Mouse (Mus musculus): ENCODE measurements at regions not wholly inside any gene's neighbourhood (a gene's known extent, or its start where the extent isn't known, plus 50 kb on each side); places are given as distances from the start of the nearest gene placed in this dataset.

- CTCF ChIA-PET = no interaction called here
Observed at GRCm38 (mm10) chr5:128550736-128551135, 49.9 kb upstream of the Fzd10 start.

GRCm38 (mm10) chr5:128549811-128550210 is 50.8 kb upstream of the Fzd10 start:
- CTCF ChIA-PET = no interaction called here

GRCm38 (mm10) chr5:128542049-128542448 is 58.6 kb upstream of the Fzd10 start:
- CTCF ChIA-PET = no interaction called here

GRCm38 (mm10) chr5:128538646-128539045 is 62.0 kb upstream of the Fzd10 start:
- CTCF ChIA-PET = no interaction called here

- CTCF ChIA-PET = no interaction called here
Observed at GRCm38 (mm10) chr5:128537218-128537617, 63.4 kb upstream of the Fzd10 start.

GRCm38 (mm10) chr5:128536393-128536792 is 64.3 kb upstream of the Fzd10 start:
- CTCF ChIA-PET = no interaction called here

GRCm38 (mm10) chr5:128527241-128527640 is 73.4 kb upstream of the Fzd10 start:
- CTCF ChIA-PET = no interaction called here

GRCm38 (mm10) chr5:128526432-128526831 is 74.2 kb upstream of the Fzd10 start:
- CTCF ChIA-PET = no interaction called here

GRCm38 (mm10) chr5:128524377-128525280 is 76.0 kb upstream of the Fzd10 start:
- CTCF ChIA-PET = no interaction called here

GRCm38 (mm10) chr5:128522667-128523066 is 78.0 kb upstream of the Fzd10 start:
- CTCF ChIA-PET = no interaction called here

GRCm38 (mm10) chr5:128517336-128517735 is 83.3 kb upstream of the Fzd10 start:
- CTCF ChIA-PET = no interaction called here

- CTCF ChIA-PET = no interaction called here
Observed at GRCm38 (mm10) chr5:128515343-128515742, 82.5 kb upstream of the Tmem132d start.

- CTCF ChIA-PET = no interaction called here
Observed at GRCm38 (mm10) chr5:128513261-128513660, 80.4 kb upstream of the Tmem132d start.

GRCm38 (mm10) chr5:128512606-128513005 is 79.7 kb upstream of the Tmem132d start:
- CTCF ChIA-PET = no interaction called here

GRCm38 (mm10) chr5:128504502-128504901 is 71.6 kb upstream of the Tmem132d start:
- CTCF ChIA-PET = no interaction called here

GRCm38 (mm10) chr5:128499488-128499887 is 66.6 kb upstream of the Tmem132d start:
- CTCF ChIA-PET = interaction anchor here (0.6 kb wide), 1 partner anchor 805 kb away, joined by 9 read pairs; no protein-coding TSS in a partner anchor

GRCm38 (mm10) chr5:128499033-128499432 is 66.2 kb upstream of the Tmem132d start:
- CTCF ChIA-PET = no interaction called here

GRCm38 (mm10) chr5:128492541-128492940 is 59.7 kb upstream of the Tmem132d start:
- CTCF ChIA-PET = no interaction called here

- CTCF ChIA-PET = no interaction called here
Observed at GRCm38 (mm10) chr5:128491155-128491554, 58.3 kb upstream of the Tmem132d start.

- CTCF ChIA-PET = interaction anchor here (0.7 kb wide), 1 partner anchor 16 kb away, joined by 5 read pairs; no protein-coding TSS in a partner anchor
Observed at GRCm38 (mm10) chr5:128488872-128489580, 56.1 kb upstream of the Tmem132d start.

- CTCF ChIA-PET = no interaction called here
Observed at GRCm38 (mm10) chr5:128487371-128487770, 54.5 kb upstream of the Tmem132d start.

- CTCF ChIA-PET = no interaction called here
Observed at GRCm38 (mm10) chr5:128484116-128484515, 51.2 kb upstream of the Tmem132d start.

GRCm38 (mm10) chr5:128483441-128483810 is 50.5 kb upstream of the Tmem132d start:
- CTCF ChIA-PET = no interaction called here
